Mouse (Mus musculus): ENCODE data around the gene Nop16.

Gene Nop16

GRCm38 (mm10) chr13:54560608-54561007 is 29.3 kb downstream of the Nop16 start:
- DNase-seq (ENCODE audit: low spot score in 2 of 2): no peak

- no peak for DNase-seq (ENCODE audit: low spot score in 2 of 2)
Measured at GRCm38 (mm10) chr13:54559656-54560055, 30.2 kb downstream of the Nop16 start.

GRCm38 (mm10) chr13:54557652-54558051 is 32.2 kb downstream of the Nop16 start:
- no peak for DNase-seq (ENCODE audit: low spot score in 2 of 2)

GRCm38 (mm10) chr13:54556796-54557195 is 33.1 kb downstream of the Nop16 start:
- no peak for DNase-seq (ENCODE audit: low spot score in 2 of 2)

- no peak for DNase-seq (ENCODE audit: low spot score in 2 of 2)
Measured at GRCm38 (mm10) chr13:54556176-54556575, 33.7 kb downstream of the Nop16 start.

GRCm38 (mm10) chr13:54548036-54548435 is 41.9 kb downstream of the Nop16 start:
- no peak for DNase-seq (ENCODE audit: low spot score in 2 of 2)
